Mouse (Mus musculus) embryonic facial prominence, embryonic 11.5 days (tissue): ENCODE data around the gene Bcl2. TPM values are rescaled to one million over a fixed set of nuclear protein-coding genes. Genes with fewer than 3 reads are reported as not detected.

ENCODE experiments used
- ATAC-seq: fragments of 200-750 bp; cut with Nextera tagmentation; replicated peaks from 2 replicates; pipeline ENCODE4 v1.8.0; 2017; ENCODE audit warnings: low read depth; ENCODE audit not compliant: insufficient number of reproducible peaks, low FRiP score, low TSS enrichment
- DNase-seq: peaks from one replicate; pipeline ENCODE4 v3.0.0-alpha.2; 2015; ENCODE audit warnings: low spot score
- H3K27ac ChIP-seq: fragments of 300-500 bp; sonication (generic); replicated peaks from 2 replicates; pipeline ENCODE4 v1.5.1; 2014; ENCODE audit warnings: mild to moderate bottlenecking, low read depth, low read length, control low read depth
- H3K27me3 ChIP-seq: fragments of 300-500 bp; sonication (generic); 2 replicates; pipeline ENCODE4 v1.6.1; 2014; ENCODE audit warnings: mild to moderate bottlenecking, low read length, moderate library complexity, mixed read lengths; ENCODE audit not compliant: control insufficient read depth, insufficient read depth
- H3K36me3 ChIP-seq: fragments of 300-500 bp; sonication (generic); replicated peaks from 2 replicates; pipeline ENCODE4 v1.6.1; 2014; ENCODE audit warnings: low read depth, mild to moderate bottlenecking, low read length, moderate library complexity, mixed read lengths; ENCODE audit not compliant: control insufficient read depth, insufficient read depth
- H3K4me1 ChIP-seq: fragments of 300-500 bp; sonication (generic); 2 replicates; pipeline ENCODE4 v1.6.1; 2014; ENCODE audit warnings: low read length, mixed read lengths; ENCODE audit not compliant: control insufficient read depth, insufficient read depth
- H3K4me2 ChIP-seq: fragments of 300-500 bp; sonication (generic); 2 replicates; pipeline ENCODE4 v1.6.1; 2014; ENCODE audit warnings: low read depth, mild to moderate bottlenecking, control low read depth, low read length, moderate library complexity
- H3K4me3 ChIP-seq: fragments of 300-500 bp; sonication (generic); 2 replicates; pipeline ENCODE4 v1.5.1; 2014; ENCODE audit warnings: low read depth, low read length, control low read depth
- H3K9ac ChIP-seq: fragments of 300-500 bp; sonication (generic); replicated peaks from 2 replicates; pipeline ENCODE4 v1.6.1; 2014; ENCODE audit warnings: mild to moderate bottlenecking, control low read depth, low read length
- H3K9me3 ChIP-seq: fragments of 300-500 bp; sonication (generic); replicated peaks from 2 replicates; pipeline ENCODE4 v1.6.1; 2016; ENCODE audit warnings: mild to moderate bottlenecking, low read length, inconsistent platforms, mixed read lengths; ENCODE audit not compliant: control insufficient read depth
- WGBS: fragments of 180-500 bp; shearing (Covaris S2); extraction: QIAGEN DNeasy Blood & Tissue Kit; methylation state at CpG from one replicate; pipeline ENCODE4 v1.1.7; 2014; 5-methylcytosine and 5-hydroxymethylcytosine counted together
- polyA plus RNA-seq: library from polyadenylated mRNA; unstranded; fragments of >200 nt; fragmentation: Nextera tagmentation; extraction: Ambion mirVana; gene quantifications from 2 replicates; pipeline ENCODE4 v1.2.1, GENCODE M21; 2014

The Bcl2 gene
- polyA plus RNA-seq, 1 experiment from 2014 or later: 7.1 TPM

DNA sequence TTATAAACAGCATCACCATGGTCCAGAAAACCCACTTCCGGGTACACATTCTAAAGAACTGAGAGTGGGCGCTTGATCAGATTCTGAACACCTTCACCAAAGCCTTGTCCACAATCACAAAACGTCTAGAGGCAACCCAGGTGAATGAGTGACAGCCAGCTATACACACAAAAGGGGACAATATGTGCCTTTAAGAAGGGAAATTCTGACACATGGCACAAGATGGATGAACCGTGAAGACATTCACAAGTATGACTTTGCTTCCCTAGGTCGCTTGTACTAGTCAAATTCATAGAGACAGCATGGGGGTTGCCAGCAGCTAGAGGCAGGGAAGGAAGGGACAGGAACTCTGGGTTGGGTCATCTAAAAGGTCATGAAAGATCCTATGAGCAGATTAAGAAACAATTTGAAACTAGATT, 36.0 kb downstream of the Bcl2 start:
- Histone ChIP-seq H3K9me3 (no peaks in the 10 kb centered on the region), H3K27me3 (no peaks in the 10 kb centered on the region), H3K4me3 (no peak overlapping the region), H3K4me2 (no peak overlapping the region), H3K9ac (no peak overlapping the region), H3K36me3 (no peaks in the 10 kb centered on the region), H3K27ac (no peak overlapping the region), H3K4me1 (no peaks in the 10 kb centered on the region)
- 84% methylated on average over 5 of the region's 5 CpGs for WGBS
- DNase-seq (no peak), ATAC-seq (no peak)

DNA sequence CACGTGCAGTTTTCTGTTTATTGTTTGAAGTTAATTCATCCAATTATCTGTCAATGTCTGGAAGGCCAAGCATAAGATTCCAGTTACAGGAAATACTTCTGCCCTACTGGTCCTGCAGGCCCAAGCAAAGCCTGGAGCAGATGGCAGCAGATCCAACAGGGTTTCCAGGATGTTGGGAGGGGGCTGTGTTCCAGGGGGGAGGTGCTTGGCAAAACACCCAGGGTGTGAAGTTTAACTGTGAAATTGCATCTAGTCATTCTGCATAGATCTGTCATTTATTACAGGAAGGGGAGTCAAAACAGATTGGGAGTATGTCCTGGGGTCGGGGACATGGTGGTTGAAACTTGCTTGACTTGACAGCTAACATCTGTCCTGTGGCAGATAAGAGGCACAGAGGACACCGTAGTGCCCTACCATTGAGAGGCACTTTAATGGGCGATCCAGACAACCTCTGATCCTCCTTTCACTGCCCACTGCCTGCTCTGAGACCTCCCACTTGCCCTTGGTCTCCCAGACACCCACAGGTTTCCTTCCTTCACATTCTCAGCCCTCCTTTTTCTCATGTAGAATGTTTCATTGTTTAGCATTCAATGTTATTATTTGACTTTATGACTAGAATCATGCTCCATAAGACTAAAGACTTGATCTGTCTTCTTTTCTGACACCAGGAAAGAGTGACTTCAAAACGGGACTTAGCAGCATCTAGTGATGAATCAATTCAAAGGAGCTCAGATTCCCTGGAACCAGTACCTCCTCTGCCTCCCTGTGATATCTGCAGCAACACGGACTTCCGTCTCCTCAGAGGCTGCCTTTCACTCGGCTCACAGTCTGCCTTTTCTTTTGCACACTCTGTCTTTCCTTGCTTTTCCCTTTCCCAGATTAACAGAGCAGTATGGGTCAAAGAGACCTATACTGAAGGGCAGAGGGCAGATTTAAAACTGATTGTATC, 47.7 kb downstream of the Bcl2 start:
- H3K9me3 ChIP-seq: no peaks in the 10 kb centered on the region
- H3K4me2 ChIP-seq: no peak overlapping the region
- no peaks in the 10 kb centered on the region for H3K27me3 ChIP-seq
- DNase-seq (no peak), ATAC-seq (no peak)
- 54% methylated on average over 8 of the region's 8 CpGs for WGBS
- H3K4me3 ChIP-seq: no peak overlapping the region
- no peaks in the 10 kb centered on the region for H3K36me3 ChIP-seq
- no peak overlapping the region for H3K27ac ChIP-seq
- no peak overlapping the region for H3K9ac ChIP-seq
- no peaks in the 10 kb centered on the region for H3K4me1 ChIP-seq

DNA sequence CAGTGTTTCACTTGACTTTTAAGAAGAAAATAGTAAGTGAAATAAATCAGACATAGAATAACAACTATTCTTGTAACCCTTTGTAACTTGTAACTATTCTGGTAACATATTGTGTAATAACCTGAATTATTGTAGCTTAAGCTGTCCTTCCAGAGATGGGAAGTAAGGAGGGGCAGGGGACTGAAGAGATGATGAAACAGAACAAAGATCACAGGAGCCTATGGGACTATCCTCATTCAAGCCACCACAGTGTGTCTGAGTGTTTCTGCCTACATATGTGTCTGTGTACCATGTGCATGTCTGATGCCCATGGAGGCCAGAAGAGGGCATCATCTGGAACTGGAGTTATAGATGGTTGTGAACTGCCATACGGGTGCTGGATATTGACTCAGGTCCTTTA, 49.1 kb downstream of the Bcl2 start:
- H3K27me3 ChIP-seq: no peaks in the 10 kb centered on the region
- ATAC-seq (no peak), DNase-seq (no peak)
- no peak overlapping the region for H3K27ac ChIP-seq
- H3K9ac ChIP-seq: no peak overlapping the region
- no peaks in the 10 kb centered on the region for H3K36me3 ChIP-seq
- no peak overlapping the region for H3K4me2 ChIP-seq
- 82% methylated on average over 1 of the region's 1 CpGs for WGBS
- H3K9me3 ChIP-seq: no peaks in the 10 kb centered on the region
- H3K4me3 ChIP-seq: no peak overlapping the region
- H3K4me1 ChIP-seq: no peaks in the 10 kb centered on the region

DNA sequence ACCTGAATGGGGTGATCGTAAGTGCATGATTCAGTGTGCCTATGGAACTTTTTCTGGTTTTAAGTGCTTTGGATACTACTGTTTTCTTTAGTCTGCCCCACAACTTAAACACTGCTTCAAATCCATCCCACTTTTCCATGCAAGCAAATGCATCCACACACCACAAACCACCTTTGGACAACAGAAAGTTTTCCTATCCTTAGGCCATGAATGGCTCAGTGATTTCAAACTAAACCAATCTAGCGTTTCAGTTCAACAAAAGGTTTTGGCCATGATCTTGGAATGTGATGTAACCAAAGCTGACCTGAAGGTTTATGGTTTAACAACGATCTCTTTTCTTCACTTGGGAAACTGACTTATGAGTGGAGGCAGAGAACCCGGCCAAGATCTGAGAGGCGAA, 51.6 kb downstream of the Bcl2 start:
- H3K9me3 ChIP-seq: no peaks in the 10 kb centered on the region
- no peak overlapping the region for H3K4me3 ChIP-seq
- ATAC-seq (no peak), DNase-seq (no peak)
- WGBS: 85% methylated on average over 5 of the region's 5 CpGs
- no peak overlapping the region for H3K4me2 ChIP-seq
- H3K9ac ChIP-seq: no peak overlapping the region
- H3K27ac ChIP-seq: no peak overlapping the region
- H3K4me1 ChIP-seq: no peaks in the 10 kb centered on the region
- H3K27me3 ChIP-seq: no peaks in the 10 kb centered on the region
- no peaks in the 10 kb centered on the region for H3K36me3 ChIP-seq

DNA sequence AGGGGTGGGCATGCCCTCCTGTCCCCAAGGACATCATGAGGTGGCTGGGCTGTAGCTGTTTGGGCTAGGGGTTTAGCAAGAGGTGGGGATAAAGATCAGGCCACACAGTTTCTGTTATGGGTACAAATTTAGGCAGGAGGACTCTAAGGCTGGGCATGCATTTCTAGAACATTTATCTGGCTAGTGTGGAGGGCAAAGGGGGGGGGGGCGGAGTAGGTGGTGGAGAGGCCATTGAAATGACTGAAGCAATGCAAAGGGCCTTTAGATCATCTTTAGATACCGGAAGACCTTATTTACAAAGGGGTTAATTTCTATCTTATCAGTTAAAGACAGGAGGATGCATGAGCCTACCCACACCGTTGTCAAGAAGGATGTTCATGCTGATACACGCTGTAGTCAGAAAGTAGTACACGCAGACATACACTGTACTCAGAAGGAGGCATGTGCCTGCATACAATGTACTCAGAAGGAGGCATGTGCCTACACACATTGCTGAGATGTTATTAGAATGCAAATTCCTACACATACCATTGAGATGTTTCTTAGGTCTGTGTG, 55.7 kb downstream of the Bcl2 start:
- Histone ChIP-seq H3K4me2 (no peak overlapping the region), H3K27me3 (no peaks in the 10 kb centered on the region), H3K4me1 (no peaks in the 10 kb centered on the region), H3K27ac (no peak overlapping the region), H3K9ac (no peak overlapping the region), H3K9me3 (no peaks in the 10 kb centered on the region), H3K36me3 (no peaks in the 10 kb centered on the region), H3K4me3 (no peak overlapping the region)
- WGBS: 91% methylated on average over 5 of the region's 5 CpGs
- ATAC-seq: no peak
- DNase-seq: no peak

DNA sequence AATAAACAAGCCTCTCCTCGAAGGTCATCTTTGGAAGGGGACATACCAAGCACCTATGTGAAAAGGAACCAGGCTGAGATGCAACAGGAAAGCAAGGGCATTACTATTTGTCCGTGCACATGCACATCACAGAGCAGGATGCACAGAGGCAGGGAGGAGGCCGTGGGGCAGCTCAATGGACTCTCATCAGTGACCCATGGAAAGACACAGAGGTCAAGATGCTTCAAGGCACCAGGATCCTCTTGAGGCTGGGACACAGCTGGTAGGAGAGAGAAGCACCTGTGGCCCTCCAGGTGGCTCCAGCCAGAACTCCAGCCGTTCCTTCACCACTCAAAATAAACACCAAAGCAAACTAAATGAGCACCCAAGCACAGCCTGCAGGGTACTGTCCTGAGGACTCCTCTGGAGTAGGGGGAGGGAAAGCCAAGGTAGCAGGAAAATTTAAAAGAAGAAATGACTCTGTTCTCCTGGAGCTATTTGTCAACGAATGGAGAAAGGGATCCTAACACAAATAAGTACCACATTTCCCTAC, 57.8 kb downstream of the Bcl2 start:
- DNase-seq (no peak), ATAC-seq (no peak)
- H3K27ac ChIP-seq: no peak overlapping the region
- 70% methylated on average over 5 of the region's 5 CpGs for WGBS
- no peak overlapping the region for H3K4me2 ChIP-seq
- no peak overlapping the region for H3K4me3 ChIP-seq
- no peaks in the 10 kb centered on the region for H3K9me3 ChIP-seq
- H3K36me3 ChIP-seq: no peaks in the 10 kb centered on the region
- H3K4me1 ChIP-seq: no peaks in the 10 kb centered on the region
- H3K27me3 ChIP-seq: no peaks in the 10 kb centered on the region
- no peak overlapping the region for H3K9ac ChIP-seq

DNA sequence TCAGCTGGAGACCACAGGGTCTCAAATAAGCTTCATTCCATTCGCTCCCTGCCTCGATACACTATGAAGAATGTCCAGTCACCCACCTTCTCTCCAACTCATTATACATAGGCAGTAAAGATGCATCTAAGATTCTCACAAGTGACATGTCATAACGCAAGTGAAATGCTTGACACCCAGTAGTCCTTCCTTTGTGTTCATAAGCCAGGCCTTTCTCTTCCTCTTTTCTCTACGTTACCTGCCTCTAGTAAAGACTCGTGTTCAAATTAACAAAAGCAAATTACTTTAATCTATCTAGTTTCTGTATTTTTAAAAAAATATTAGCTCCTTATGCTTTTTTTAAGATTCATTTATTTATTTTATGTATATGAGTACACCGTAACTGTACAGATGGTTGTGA, 59.8 kb downstream of the Bcl2 start:
- Histone ChIP-seq H3K9ac (no peak overlapping the region), H3K9me3 (no peaks in the 10 kb centered on the region), H3K4me2 (no peak overlapping the region), H3K27me3 (no peaks in the 10 kb centered on the region), H3K36me3 (no peaks in the 10 kb centered on the region), H3K4me3 (no peak overlapping the region), H3K27ac (no peak overlapping the region), H3K4me1 (no peaks in the 10 kb centered on the region)
- DNase-seq: no peak
- 91% methylated on average over 6 of the region's 6 CpGs for WGBS
- ATAC-seq: no peak

DNA sequence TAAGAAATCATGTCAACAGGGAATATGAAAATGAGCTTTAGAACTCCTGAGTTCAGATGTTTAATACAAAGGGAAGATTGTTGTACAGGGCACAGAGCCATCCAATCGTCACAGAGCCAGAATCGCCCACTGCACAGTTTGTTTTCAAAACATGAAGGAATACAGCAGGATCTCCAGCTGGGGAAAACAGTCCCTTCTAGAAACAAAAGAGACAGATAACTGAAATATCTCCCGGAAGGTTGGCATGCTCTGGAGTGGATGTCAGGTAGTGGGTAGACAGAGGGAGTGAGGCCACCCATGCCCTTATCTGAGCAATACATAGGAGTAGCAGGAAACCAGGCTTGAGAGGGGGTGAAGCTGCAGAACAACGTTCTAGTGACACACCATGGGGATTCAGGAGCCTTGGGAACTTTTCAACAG, 60.6 kb downstream of the Bcl2 start:
- no peaks in the 10 kb centered on the region for H3K36me3 ChIP-seq
- WGBS: 69% methylated on average over 4 of the region's 4 CpGs

More for the DNA sequence above, 60.6 kb downstream of the Bcl2 start:
- Histone ChIP-seq H3K4me3 (no peak overlapping the region), H3K4me2 (no peak overlapping the region), H3K27me3 (no peaks in the 10 kb centered on the region), H3K4me1 (no peaks in the 10 kb centered on the region), H3K27ac (no peak overlapping the region), H3K9ac (no peak overlapping the region), H3K9me3 (no peaks in the 10 kb centered on the region)
- DNase-seq: no peak
- no peak for ATAC-seq
